Mouse (Mus musculus) telencephalon, adult 2 months (tissue): ENCODE results near the gene Dynll1.

Experiments used
- DNase-seq: peaks from one replicate; pipeline ENCODE4 v3.0.0-alpha.2; 2011; ENCODE audit warnings: low read depth, low spot score

Gene Dynll1

GRCm38 (mm10) chr5:115268266-115268665, 32.5 kb downstream of the Dynll1 start:
- DNase-seq = no peak

- DNase-seq = no peak
These were observed 33.2 kb downstream of the Dynll1 start for GRCm38 (mm10) chr5:115267469-115268045.

DNA sequence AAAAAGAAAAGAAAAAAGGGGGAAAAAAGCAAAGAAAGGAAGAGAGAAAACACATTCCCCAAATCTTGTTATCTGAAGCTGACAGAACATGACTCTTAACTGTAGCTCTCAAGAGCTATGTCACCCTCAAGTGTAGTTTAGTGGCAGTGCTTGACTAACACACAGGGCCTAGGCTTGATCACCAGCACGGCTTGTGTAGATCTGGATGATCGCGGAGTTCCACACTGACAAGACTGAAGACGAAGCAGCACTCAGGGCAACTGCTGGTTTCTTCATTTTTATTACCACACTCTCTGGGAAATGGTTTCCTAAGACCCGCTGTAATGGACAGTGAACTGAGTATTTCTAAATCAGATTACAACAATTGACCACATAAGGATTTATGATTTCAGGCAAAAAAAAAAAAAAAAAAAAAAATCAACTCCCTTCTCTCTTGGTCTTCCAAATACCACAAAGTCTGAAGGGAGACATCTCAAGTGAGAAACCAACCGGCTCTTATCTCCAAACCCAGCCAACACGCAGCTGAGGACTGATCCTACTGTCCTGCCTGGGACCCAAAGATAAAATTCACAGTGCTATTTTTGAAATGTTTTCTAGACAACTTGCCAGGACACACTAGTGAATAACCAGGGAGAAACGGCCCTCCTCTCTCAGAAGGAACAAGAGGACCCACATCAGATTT, 33.9 kb downstream of the Dynll1 start:
- no peak for DNase-seq

DNA sequence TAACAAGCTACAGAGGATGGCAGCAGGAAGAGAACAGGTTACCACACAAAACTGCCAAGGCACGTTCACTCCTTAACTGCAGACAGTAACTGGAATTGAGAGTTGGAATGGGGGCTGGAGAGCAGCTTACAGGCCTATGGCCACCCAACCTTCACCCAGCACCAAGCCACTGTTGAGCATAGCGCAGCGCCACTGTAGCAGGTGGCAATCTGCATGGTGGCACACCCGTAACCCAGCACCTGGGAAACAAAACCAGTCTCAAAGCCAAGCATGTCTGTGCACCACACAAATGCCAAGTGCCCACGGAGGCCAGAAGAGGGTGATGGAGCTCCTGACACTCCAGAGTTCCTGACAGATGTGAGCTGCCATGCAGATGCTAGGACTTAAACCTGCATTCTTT, 34.5 kb downstream of the Dynll1 start:
- DNase-seq = no peak

DNA sequence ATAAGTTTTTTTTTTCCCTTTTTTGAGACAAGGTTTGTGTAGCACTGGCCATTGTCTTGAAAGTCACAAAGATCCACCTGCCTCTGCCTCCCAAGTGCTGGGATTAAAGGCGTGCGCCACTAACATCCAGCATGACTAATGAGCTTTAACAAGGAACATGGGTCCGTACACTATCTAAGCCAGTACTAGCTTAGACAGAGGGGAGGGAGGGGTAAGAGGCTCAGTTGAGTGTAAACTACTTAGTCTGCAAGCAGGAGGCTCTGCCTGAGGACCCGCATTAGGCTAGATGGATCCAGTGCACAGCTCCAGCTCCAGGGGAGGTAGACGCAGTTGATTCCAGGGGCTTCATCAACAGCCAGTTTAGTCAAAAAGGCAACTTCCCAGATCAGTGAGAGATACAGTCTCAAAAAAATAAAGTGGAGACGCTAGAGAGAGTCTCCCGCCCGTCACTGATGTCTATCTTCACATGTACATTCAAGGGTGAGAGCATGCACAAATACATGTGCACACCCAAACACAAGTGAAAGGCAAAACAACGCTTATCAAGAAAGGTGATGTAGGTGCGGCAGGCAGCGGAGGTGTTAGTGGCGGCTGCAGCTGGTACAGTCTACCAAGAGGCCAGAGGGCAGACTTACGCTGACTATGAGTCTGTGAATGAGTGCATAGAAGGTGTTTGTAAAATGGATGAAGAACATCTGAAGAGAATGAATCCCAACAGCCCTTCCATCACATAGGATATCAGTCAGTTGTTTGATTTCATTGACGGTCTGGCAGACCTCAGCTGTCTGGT, 38.1 kb downstream of the Dynll1 start:
- DNase-seq = no peak

- no peak for DNase-seq
These were observed 38.9 kb downstream of the Dynll1 start for GRCm38 (mm10) chr5:115261880-115262279.

DNA sequence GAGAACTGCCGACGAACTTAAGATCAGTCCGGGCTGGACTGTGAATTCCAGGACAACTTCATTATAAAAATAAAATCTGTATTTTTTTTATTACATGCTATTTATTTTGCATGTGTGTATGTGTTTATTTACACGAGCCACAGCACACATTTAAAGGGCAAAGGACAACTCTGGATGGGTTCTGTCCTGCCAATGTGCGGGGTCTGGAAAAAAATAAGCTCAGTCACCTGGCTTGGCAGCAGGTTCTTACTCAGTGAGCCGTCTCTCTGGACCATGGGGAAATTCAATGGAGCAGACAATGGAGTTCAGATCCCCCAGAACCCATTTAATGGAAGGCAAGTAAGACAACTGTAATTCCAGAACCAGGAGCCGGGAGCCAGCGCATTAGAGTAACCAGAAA, 39.7 kb downstream of the Dynll1 start:
- DNase-seq = no peak

- DNase-seq = no peak
These were observed 40.4 kb downstream of the Dynll1 start for GRCm38 (mm10) chr5:115260356-115260755.

DNA sequence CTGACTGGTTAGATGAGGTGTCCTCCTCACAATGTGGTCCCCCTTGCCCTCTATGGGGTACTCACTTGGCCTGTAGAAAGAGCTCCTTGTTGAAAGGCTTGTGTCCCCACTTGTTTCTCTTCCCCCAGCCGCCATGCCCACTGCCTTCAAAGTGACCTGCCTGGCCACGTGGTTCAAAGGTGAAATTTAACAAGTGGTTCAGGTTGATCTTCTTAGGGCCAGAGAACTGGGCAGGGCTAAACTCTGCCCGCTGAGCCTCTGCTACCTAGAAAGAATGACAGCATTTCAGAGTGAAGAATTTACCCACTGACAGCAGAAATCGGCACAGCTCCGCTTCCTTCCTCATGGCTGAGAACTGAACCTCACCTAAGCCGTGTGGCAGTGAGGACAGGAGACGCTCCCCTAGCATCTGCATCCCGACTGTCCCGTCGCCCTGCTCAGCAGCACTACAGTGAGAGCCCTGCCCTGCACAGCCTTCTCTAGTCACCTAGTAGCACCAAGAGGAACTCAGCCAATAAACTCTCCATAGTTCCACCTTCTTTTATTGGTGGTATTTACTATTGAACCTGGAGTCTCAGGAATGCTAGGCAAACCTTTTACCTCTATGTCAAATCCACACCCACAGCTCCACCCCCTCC, 43.8 kb downstream of the Dynll1 start:
- DNase-seq = no peak

GRCm38 (mm10) chr5:115255472-115255871, 45.3 kb downstream of the Dynll1 start:
- no peak for DNase-seq
